Mouse (Mus musculus) gastrocnemius, postnatal 10 days (tissue): Measurements from ENCODE around the gene Olfr263. TPM values are rescaled to one million over a fixed set of nuclear protein-coding genes. Genes with fewer than 3 reads are reported as not detected.
A peak's percentile ranks its signal among the peaks of the same experiment; 100 is the strongest.

Experiments used
- DNase-seq: peaks from one replicate; pipeline ENCODE4 v3.0.0; 2021; ENCODE audit warnings: mixed read lengths
- total RNA-seq, 2 experiments: library from RNA; stranded (reverse); gene quantifications; 2 replicates each; pipeline ENCODE4 v1.2.3; 2021

The Olfr263 gene
- total RNA-seq, 2 experiments from 2014 or later = not detected

DNA sequence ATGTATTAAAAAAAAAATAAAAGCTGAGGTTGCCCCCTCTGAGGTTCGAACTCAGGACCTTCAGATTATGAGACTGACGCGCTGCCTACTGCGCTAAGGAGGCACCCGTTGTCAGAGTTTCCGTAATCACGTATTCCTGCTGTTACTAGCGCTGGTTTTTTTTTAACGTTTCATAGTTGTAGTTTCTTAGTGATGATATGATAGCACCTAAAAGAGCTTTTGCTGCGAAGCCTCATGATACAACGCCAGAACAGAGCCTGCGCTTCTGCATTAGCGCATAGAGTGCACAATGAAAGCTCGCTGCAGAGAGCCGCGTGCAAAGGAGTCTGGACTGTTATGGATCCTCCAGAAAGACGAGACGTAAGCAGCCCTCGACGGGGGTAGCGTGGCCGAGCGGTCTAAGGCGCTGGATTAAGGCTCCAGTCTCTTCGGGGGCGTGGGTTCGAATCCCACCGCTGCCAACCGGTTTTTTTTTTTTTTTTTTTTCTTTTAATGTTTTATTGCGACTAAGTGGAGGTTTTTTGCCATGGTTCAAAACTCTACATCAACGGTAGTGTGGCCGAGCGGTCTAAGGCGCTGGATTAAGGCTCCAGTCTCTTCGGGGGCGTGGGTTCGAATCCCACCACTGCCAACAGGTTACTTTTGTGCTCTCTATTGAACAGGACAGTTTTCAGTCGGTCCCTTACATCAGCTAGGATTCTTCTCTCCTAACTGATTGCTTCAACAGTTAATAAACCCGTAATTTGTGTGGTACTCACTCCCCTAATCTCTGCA lies 40.4 kb downstream of the Olfr263 start:
- peak; percentile 65 for DNase-seq

DNA sequence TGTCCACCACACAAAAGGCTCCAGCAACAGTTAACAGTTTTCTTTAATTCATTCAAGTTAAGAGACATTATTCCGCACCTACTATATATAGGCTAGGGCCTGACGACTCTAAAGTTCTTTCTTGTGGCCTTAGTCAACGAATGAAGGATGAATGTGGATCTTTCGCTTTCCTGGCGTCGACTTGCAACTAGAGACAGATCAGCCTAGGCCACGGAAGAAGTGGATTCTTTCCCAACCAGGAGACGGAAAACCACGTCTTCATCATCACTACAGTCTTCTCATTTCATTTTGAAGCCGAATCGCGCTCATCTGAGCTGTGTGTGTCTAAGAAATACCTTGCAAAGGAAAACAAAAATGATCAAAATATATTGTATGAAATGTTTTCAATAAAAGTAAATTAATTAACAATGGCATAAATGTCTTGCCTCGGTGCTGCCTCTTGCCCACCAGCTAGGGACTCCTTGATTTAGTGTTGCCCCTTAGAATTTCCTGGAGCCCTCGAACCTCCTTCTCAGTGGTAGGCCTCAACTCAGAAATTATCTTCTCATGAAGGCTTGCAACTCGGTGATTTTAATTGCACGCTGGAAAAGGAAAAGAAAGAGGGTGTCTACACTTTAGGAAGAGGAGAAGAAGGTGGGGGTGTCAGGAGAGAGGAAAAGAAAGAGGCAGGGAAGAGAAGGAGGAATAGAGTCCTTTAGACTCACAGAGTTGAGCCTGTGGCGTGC lies 41.2 kb downstream of the Olfr263 start:
- no peak for DNase-seq

DNA sequence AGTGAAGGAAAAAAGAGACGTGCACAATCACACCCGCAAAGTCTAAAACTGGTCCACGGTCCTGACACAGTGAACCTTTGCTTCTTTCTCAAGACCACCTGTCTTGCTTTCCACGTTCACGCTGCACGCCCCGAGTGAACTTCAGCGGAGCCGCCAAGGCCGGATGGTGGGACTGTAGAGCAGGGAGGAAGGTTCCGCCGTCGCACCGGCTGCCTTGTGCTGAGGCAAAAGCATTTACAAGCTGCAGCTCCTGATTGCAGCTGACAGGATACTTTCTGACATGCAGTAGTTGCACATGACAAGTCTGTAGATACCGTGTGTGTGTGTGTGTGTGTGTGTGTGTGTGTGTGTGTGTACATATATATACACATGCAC lies 41.7 kb downstream of the Olfr263 start:
- DNase-seq = no peak

DNA sequence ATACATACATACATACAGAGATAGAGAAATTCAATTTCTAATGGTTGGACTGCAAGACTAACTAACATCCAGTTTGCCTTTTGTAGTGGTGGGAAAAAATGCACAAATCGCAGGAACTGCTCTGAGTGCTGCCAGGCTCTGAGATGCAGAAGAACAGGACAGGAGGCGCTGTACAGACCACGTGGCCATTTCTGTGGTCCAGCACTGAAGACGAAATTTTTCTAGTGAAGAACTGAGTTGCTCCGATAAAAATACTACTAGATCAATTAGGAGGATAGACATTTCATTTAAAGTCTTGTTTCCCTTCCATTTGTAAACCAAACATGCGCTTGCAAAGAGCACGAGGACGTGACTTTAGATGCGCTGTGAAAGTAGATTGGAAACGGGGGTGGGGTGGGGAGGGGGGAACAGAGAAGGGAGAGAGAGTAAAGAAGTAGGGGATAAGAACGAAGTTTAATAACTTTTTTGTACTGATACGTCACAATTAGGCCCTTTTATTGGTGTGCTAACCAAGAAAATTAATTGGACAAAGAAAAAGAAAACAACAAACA lies 42.2 kb downstream of the Olfr263 start:
- no peak for DNase-seq

DNA sequence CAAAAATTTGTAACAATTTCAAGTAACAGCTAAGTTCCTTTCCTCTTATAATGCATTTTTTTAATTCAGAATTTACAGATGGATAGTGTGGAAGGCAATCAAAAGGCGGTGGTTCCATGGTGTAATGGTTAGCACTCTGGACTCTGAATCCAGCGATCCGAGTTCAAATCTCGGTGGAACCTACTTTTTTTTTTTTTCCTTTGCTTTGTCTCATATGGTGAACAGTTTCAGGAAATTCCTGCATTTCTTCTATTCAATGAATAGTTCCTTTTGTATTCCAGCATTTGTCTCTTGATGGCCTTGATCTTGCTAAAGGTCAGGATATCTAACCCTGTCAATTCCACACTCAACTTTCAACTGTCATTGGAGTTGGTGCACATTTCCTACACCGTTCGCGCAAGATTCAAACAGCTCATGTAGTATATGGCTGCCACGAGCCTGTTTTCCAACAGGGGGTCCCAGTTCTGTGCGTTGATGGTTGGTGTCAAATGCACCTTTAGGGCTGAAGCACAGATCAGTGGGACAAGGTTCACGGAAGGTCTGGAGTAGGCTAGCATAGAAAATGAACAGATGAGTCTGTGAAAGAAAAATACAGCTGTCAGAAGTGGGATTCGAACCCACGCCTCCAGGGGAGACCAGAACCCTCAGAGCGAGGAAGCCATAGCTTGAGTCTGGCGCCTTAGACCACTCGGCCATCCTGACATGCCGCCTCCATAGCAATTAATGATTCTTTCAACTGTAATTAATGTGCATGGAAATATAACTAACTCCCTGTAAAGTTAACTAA lies 43.0 kb downstream of the Olfr263 start:
- DNase-seq = peak; percentile 47

DNA sequence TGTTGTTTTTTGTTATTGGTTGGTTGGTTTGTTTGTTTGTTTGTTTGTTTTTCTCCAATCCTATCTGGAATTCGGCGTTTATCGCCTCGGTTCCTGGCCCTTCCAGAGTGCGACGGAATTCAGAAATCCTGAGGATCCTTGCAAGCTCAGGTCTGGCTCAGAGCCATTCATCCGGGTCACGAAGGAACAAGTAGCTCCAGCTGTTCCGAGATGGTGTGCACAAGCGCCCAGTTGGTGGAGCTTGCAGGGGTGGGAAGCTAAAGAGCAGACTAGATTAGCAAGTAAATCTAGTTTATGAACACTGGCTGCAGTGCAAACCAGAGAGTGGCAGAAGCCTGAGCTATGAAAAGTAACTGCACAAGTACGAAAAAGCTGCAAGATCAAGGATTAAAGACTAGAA lies 43.6 kb downstream of the Olfr263 start:
- peak; percentile 92 for DNase-seq

DNA sequence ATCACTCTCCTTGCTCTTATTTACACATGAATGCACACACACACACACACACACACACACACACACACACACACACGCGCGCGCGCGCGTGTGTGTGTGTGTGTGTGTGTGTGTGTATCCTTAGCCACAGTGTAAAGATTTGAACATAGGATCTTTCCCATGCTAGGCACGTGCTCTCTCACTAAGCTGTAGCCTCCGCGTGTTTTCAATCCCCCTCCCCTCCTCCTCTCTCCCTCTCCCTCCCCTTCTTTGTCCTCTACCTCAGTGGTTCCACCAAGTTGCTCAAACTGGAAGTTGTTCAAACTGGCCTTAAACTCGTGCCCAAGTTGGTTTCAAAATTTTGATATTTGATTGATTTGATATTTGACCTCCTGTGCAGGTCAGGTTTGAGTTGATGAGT lies 47.3 kb downstream of the Olfr263 start:
- DNase-seq = no peak

DNA sequence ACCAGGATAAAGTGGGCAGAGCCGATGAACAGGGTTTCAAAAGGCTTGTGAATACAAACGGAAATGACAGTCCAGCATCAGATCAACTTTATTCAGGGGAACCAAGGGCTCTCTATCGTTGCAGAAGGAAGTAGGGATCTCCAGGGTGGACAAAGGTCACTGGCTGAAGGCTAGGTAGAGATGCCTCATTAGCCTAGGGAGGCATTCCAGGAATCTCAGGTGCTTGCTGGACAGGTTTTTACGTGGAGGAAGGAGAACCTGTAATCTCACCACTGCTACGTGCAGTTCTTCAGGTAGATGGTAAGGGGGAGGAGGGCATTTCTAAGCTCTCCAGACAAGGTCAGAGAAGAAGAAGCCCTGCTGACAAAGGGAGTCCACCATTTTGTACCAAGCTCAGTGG lies 48.2 kb downstream of the Olfr263 start:
- no peak for DNase-seq

DNA sequence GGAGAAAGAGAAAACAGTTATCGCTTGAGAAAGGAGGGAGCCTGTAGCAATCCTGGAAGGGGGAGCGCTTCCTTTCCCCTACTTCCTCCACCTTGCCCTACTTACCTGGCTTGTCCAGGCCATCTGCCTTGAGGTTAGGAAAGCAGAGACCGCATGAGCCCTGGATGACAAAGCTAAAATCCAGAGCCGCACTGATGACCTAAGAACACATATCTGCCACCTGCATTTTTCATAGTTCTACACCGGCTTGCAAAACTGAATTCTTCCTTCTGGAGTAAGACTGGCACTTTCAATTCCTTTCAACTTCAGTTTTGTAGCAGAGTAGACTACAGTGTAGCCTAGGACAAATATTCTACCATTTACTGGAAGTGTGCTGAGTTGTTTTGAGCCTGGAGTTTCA lies 48.9 kb downstream of the Olfr263 start:
- DNase-seq = no peak

DNA sequence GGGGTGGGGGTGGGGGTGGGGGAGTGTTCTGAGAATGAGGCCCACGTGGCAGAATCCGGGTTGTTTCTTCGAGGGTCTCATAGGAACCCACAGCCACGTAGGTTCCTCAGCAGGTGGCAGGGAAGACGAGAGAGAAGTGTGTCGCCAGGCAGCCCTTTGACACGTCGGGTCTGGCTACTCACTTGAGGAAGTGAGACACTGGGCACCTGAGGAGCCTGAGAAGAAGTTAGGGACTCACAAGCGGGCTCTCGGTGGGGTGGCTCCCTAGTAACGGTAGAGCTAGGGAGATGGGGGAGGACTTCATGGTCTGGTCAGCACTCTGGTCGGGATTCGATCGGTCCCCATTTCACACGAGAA lies 49.9 kb downstream of the Olfr263 start, which contains the start of gene Trim27:
TSS of gene Trim27 (plus strand) at position 79 of the 357 bp plus-strand sequence.
- no peak for DNase-seq

DNA sequence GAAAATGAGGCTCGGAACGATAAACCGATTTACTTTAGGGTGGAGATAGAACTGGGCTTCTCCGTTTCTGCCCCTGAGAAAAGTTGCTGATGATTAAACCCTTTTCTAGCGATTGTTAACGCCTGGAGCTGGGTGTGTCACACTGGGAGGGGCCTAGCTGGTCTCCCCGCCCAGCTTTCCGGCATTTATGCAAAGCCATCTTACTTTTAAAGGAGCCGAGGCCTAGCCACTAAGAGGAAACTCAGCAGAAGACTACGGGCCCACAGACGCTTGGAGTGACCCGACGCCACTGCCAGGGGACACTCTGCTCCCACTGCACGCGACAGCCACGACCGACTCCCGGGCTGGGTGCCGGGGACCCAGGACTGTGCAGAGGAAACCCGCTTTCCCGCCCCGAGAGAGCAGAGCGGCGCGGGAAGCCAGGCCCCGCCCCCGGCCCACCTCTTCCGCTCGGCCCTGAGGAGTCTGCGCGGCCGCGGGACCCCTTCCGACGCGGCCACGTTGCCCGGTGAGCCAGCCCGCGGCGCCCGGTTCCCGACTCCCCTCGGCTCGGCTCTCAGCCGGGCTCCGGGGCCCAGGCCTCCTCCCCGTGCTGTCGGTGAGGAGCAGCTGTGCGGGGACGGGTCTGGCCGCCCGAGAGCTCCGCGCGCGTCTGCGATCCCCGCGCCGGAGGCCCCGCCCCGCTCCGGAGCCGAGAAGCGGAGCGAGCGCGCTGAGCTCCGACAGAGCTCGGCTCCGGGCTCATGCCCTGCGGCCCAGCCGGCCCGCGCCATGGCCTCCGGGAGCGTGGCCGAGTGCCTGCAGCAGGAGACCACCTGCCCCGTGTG lies 50.5 kb downstream of the Olfr263 start:
- DNase-seq = peak; percentile 75

DNA sequence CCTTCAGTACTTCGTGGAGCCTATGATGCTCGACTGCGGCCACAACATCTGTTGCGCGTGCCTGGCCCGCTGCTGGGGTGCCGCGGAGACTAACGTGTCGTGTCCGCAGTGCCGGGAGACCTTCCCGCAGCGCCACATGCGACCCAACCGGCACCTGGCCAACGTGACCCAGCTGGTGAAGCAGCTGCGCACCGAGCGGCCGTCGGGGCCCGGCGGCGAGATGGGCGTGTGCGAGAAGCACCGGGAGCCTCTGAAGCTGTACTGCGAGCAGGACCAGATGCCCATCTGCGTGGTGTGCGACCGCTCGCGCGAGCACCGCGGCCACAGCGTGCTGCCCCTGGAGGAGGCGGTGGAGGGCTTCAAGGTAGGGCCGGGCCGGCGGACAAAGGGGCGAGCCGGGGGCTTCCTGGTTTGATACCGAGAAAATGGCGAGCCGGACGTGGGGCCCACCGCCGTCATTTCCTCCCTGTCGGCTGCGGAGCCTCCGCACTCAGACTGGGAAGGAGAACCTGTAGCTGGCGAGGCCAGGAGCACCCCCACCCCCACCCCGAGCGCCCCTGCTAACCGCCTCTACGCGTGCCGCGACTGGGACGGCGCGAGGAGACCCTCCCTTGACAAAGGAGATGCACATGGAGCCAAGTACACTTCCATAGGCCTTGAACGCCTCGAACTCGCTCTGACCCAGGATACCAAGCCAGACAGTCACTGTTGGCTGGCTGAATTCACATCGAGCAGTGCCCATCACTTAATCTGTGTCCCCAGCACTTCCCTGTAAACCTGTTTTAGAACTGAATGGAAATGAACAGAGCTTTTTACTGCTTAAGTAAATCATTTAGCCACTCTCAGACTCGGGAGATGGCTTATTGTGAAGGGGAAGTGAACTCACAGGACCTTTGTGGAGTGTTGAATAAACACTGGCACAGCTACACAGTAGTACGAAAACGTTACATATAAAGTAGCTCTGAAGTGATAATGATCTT lies 51.4 kb downstream of the Olfr263 start:
- DNase-seq = peak; percentile 75

DNA sequence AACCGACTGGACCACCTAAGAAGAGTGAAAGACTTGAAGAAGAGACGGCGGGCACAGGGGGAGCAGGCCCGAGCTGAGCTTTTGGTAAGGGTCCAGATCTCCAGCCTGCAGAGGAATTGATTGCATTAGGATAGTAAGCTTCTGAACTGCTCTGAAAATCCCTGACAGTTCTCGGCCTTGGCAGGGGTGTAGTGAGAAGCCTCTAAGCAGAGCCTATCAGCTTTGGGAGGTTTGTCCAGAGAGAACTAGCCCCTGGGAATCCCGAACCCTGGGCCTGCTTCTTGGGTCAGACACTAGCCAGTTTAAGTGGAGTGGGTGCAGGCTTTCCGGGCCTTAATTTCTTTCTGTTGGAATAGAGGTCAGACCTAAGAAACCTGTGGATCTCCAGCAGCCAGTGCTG lies 52.6 kb downstream of the Olfr263 start:
- DNase-seq = no peak

DNA sequence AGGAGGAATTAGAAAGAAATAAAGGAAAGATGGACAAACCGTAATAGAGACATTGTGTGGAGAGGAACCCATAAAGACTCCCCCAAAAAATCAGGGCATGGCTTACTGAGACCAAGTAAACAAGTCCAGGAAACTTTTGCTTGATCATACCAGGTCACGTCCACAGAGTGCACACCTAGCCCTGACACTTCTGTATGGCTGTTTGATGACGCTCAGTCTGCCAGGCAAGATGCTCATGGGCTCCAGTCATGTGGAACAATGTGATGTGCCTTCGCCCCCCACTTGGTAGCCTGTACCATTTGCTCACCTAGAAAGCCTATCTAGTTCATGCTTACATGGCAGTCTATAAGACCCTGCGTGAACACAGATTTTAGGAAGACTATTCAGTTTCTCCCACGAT lies 53.6 kb downstream of the Olfr263 start:
- no peak for DNase-seq

DNA sequence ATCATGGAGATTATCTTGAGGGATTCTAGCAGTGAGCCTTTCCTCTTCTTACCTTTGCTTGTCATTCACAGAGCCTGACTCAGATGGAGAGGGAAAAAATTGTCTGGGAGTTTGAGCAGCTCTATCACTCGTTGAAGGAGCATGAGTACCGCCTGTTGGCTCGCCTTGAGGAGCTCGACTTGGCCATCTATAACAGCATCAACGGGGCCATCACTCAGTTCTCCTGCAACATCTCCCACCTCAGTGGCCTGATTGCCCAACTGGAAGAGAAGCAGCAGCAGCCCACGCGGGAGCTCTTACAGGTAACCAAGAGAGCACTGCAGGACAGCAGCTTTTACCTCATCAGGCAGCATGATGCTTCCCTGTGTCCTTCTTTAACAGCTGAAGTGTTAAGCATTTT lies 54.2 kb downstream of the Olfr263 start:
- DNase-seq = no peak

DNA sequence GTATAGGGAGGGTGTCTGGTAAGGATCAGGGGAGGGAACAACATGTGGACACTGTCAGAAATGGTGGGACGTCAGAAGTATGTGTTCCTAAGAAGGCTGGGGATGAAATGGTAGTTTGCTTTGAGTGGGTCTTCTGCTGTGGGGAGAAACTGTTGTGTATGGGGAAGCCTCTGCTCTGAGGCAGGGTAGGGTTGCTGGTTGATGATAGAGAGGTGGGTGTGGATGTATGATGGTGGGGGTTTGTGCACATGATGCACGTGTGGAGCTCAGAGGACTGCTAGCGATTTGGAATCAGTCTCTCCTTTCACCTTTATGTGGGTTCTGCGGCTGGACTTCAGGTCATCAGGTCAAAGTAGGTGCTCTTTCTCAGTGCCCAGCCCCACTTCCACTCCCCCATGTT lies 56.1 kb downstream of the Olfr263 start:
- DNase-seq = no peak
